Mouse (Mus musculus) liver, embryonic 14.5 days (tissue): Measurements from ENCODE around the gene H2afj.

Experiments used
- CTCF ChIP-seq: IDR thresholded peaks from 2 replicates; pipeline ENCODE4 v1.5.1; 2016; ENCODE audit warnings: antibody characterized with exemption, low read depth, control low read depth
- EP300 ChIP-seq: IDR thresholded peaks from 2 replicates; pipeline ENCODE4 v1.6.1; 2016; ENCODE audit warnings: antibody characterized with exemption, low read depth

DNA sequence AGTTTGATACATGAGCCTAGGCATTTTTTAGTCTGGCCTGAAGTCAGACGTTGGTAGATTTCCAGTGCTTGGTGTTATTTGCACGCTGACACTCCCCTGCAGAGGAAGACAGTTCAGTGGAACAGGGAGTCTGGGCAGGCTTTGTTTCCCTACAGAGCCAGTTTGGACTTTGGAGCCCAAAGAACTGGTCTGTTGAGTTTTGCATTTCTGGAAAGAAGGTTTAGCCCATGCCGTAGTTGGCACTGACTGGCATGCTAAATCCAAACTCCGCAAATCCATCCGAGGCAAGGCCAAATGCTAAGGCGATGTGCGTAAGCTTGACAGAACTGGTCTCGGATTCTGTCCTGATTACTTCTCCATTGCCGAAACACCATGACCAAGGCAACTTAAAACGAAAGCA is 3.2 kb downstream of the H2afj start:
- TF ChIP-seq CTCF (no peak), EP300 (no peak)
